Mouse (Mus musculus) gastrocnemius, postnatal 25 days (tissue): ENCODE measurements around the gene Galnt10. TPM values are rescaled to one million over a fixed set of nuclear protein-coding genes. Genes with fewer than 3 reads are reported as not detected.

Experiments used
- DNase-seq: peaks from one replicate; pipeline ENCODE4 v3.0.0; 2022
- total RNA-seq, 2 experiments: library from RNA; stranded (reverse); gene quantifications; 1 replicate in 1 of 2; 2 replicates in 1 of 2; pipeline ENCODE4 v1.2.3; 2021

Gene Galnt10
- total RNA-seq, 2 experiments from 2014 or later, result 6.0 to 7.5 TPM

- peak; percentile 44 for DNase-seq
Measured at GRCm38 (mm10) chr11:57725926-57726325, 80.7 kb downstream of the Galnt10 start.

DNA sequence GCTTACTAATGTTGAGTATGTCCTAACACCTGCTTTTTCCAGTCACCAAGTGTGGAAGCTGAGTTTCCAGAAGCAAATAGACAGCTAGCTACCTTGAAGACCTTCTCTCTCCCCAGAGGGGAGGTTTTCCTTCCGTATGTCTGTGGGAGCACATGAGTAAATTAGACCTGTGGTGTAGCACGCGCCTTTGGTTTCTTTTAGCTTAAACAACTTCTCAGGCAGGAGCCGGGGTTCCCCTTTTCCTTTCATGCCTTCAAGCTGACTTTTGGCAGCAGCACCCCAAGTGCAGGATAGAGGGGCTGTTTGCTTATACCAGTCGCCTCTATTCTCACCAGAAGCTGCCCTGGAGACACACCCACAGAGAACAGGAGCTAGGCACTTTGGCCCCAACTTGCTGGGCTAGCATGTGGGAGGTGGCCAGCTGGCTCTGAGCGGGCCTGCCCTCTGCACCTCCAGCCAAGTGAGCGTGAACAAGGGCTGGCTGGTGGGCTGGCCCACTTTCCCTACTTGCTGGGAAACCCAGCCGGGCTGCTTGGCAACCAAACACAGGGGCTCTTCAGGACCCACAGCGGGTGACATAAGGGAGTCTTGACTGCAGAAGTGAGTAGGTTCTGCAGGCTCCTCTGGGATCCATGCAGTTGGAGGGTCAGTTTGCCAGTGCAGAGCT lies 82.2 kb downstream of the Galnt10 start:
- peak; percentile 75 for DNase-seq

DNA sequence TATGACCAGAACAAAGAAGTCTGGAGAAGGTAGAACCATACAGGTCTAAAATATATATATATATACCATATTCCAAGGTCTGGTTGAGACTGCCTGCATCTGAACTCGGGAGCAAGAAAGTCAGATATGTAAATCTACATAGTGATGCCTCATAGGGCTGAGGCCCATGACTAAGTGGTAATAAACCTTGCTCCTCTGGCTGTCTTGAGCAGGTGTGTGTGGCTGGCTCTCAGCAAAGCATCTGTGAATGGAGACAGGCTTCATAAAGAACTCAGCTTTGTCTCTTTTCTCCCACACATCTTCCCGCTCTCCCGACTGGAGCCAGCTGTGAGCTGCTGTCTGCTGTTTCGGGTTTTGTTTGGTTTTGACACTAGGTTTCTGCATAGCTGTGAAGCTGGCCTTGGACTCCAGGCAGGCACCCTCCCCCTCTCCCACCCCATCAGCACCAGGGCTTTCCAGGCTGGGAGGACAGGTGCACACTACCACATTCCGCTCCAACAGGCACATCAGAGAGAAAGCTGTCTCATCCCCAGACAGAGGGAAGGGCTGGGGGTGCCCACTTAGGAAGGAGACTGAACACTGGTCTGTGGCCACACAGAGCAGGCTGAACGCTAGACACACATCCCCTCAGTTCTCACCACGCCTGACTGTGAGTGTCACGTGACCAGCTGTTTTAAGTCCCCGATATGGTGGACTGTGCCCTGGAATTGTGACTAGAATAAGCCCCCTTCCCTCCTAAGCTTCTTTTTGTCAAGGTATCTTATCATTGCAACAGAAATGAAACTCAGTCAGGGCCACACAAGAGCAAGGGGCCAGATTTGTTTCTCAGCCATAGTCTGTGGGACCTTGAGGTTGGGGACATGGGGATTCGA lies 87.4 kb downstream of the Galnt10 start:
- no peak for DNase-seq

DNA sequence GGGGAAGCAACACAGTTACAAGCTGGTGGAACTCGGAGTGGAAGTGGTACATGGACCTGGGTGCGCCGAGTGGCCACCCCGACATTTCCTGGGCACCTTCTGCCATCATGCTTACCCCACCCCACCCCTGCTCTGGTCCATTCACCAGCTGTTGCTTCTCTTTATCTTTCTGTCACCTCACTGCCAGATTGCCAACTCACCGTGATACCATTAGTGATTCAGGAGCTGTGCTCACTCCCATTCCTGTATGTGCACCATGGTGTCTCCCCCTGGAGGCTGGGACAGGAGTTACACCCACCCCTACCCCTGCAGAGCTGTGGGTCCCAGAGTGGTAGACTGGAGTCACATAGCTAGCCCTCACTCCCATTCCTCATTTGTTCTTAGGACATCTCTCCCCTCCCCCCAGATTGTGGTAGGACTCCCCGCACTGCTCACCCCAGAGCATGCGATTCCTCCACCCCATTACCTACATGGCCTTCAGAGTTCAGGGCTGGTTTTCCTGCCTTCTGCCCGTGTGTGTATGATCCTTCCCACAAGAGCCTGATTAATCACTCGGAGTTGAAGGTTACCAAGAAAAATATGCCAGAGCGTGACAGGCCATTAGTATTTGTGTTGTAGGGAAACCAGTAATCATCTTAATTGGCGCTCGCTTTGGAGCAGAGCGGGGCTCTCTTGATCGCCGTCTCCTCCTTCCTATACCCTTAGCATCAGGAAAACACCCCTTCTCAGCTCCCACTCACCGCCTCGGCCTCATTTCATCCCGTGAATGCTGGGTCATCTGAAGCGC lies 102.2 kb downstream of the Galnt10 start:
- peak; percentile 16 for DNase-seq

DNA sequence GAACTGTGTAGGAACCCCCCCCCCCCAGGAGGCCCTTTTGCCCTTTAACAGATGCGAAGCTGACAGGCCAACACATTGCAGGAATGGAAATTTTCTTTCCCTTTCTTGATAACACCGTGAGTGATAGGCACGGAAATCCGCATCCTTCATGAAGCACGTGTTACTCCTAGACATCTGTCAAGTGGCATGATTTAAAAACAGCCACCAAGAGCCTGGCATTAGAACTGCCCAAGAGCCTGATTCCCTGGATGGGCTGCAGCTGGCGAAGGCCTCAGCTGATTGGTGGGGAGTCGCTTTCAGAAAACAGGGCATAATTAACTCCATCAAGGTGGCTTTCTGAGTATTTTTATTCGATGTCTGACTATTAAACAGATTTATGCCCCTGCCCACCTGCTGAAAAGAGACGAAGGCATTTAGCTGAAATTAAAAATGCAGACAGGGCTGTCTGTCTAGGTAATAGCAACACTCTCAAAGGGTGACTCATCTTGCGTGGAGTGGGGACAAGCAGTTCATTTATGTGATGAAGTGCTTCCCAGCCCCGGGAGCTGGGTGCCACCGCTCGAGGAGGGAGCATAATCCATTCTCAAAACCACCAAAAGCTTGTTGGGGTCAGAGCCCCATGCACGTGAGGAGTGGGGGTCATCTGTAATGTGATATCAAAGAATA lies 108.4 kb downstream of the Galnt10 start:
- no peak for DNase-seq

DNA sequence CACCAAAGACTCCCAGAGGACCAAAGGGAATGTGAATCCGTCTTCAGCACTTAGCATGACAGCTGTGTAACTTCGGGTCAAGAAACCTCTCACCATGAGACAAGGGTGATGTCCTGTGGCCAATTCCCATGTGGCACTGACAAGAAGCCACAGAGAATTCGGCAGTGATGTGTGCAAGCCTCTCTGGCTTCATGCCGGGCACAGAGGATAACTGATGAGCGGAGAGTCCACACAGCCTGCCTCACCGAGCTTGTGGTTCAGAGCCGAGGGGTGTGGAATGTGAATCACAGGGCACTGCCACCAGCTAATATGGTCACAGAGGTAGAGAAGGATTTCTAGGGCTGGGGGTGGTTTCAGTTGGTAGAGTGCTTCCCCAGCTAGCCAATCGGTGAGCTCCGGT lies 113.4 kb downstream of the Galnt10 start:
- DNase-seq, result no peak

GRCm38 (mm10) chr11:57760509-57761058 lies 115.3 kb downstream of the Galnt10 start:
- no peak for DNase-seq

GRCm38 (mm10) chr11:57761347-57761746 lies 116.1 kb downstream of the Galnt10 start:
- no peak for DNase-seq

DNA sequence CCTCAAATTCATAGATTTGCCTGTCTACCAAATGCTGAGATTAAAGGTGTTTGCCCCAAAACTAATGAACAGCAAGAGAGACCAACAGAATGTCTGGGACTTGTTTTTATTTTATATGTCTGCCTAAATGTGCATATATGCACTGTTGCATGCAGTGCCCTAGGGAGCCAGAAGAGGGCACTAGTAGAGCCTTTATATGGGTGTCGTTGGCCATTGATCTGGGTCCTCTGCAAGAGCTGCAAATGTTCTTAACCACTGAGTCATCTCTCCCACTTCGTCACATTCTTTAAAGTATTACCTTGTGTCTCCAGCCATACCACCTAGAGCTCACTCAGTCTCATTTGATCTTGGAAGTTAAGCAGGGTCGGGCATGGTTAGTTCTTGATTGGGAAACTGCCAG lies 118.9 kb downstream of the Galnt10 start:
- no peak for DNase-seq

- DNase-seq, result no peak
Measured at GRCm38 (mm10) chr11:57766617-57767016, 121.4 kb downstream of the Galnt10 start.

DNA sequence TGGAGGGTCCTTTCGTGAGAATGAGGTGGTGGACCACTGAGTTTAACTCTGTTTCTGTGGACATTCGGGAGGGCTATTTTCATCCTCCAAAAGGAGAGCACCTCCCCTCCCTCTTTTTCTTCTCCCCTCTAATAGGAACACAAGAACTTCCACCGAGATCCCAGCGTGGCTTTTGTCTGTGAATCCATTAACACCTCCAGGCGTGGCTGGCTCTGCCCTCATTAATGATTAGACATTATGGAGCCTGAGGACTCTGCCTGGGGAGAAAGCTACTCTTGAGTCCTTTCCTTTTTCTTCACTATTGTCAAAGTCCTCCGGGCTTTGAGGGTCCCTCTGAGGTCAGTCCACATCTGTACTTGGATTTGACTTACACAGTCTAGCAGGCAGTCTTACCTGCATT lies 121.9 kb downstream of the Galnt10 start:
- no peak for DNase-seq

DNA sequence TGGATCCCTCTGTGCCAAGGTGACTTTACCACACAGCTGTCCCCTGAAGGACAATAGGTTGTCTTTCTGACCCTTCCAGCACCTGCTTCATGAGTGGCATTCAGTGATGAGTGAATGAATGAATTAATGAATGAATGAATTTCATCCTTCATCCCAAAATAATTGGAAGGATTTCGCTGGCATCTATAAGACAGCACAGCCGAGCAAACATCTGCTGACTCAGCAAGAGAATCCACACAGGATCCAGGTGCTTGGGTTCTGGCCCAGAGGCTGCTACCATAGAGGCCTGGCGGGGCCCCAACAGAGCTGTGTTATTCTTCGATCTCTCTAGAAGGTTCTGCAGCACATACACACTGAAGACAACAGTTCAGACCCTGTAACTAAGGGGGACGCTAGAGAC lies 125.5 kb downstream of the Galnt10 start:
- DNase-seq, result no peak

GRCm38 (mm10) chr11:57771676-57772075 lies 126.4 kb downstream of the Galnt10 start:
- DNase-seq, result no peak

- no peak for DNase-seq
Measured at GRCm38 (mm10) chr11:57773479-57773878, 128.2 kb downstream of the Galnt10 start.

GRCm38 (mm10) chr11:57773936-57774335 lies 128.7 kb downstream of the Galnt10 start:
- DNase-seq, result no peak

- peak; percentile 36 for DNase-seq
Measured at GRCm38 (mm10) chr11:57775868-57776267, 130.6 kb downstream of the Galnt10 start.

- DNase-seq, result no peak
Measured at GRCm38 (mm10) chr11:57776546-57776945, 131.3 kb downstream of the Galnt10 start.

DNA sequence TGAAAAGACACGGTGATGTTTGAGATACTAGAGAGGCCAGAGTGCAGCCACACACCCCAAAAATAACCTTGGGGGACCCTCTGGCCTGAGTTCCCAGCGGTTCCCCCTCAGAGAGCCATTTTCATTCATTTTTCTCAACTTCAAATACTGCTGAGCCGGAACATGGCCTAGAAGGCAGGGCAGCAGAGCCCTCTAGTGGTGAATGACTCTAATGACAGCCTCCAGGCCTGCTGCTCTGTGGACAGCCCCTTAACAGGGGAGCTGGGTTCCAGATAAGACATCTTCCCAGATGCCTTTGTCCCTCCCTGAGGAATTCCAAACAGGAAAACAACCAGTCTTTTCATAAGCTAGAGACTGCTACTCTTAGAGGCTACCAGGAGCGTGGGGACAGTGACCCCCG lies 133.1 kb downstream of the Galnt10 start:
- DNase-seq, result no peak

- DNase-seq, result no peak
Measured at GRCm38 (mm10) chr11:57779824-57780223, 134.6 kb downstream of the Galnt10 start.

DNA sequence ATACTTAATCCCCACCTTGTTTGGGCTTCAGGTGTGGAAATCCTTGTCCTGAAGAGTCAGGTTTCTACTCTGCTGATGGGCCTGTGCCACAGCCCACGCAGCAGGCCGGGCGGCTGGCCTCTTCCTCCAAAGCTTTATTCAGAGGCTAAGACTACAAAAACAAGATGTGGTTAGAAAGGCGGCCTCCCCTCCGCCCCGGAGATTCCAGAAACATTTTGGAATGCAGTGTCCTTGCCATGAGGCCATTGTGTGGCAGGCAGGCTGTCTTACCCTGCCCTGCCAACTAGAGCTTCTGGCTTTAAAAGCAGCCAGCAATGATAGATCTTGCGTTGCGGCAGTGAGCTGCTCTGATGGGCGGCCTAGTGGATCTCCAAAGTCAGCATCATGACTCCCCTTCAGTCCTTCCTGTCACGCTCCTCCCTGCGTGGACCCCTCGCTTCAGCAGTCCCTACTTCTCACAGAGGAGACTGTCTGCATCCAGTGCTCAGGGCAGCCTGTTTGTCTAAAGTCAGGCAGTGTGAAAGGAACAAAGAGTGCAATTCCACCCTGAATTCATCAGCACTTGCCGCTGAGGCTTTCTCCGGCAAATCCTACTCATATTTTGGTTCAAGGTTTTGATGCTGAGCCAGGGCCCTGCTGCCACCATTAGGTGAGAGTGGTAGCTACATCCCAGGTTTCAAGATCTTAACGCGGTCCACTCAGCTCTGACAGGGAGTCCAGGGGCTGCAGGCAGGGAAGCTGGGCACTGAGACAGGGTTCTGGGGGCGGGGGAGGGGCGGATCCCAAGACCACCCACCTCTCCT lies 141.6 kb downstream of the Galnt10 start:
- DNase-seq, result peak; percentile 30

DNA sequence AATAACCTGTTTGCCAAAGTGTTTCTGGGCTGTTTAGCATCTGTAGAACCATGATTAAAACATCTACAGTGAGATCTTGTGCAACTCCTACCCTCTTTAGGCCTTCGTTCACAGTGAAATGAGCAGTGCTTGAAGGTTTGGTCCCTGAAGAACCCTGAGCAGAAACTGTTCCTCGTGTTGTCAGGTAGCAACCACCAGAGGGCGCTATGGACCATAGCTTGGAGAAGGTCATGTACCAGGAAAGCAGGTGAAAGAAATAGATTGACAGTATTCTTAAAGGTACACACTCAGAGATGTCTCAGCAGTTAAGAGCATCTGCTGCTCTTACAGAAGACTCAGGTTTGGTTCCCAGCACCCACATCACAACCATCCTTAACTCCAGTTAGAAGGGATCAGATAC lies 142.7 kb downstream of the Galnt10 start:
- DNase-seq, result no peak
